Mouse (Mus musculus) G1E (cell line): ENCODE results near the gene Xpo5.

Experiments
- CTCF ChIP-seq: IDR thresholded peaks from 2 replicates; pipeline ENCODE4 v1.5.1; 2012; ENCODE audit warnings: low read depth, low read length, inconsistent platforms, mixed read lengths
- GATA1 ChIP-seq: IDR thresholded peaks from 2 replicates; pipeline ENCODE4 v1.6.1; 2012; ENCODE audit warnings: borderline replicate concordance, low read length, inconsistent platforms, mixed read lengths
- TAL1 ChIP-seq: conservative IDR thresholded peaks from 2 replicates; pipeline ENCODE4 v1.6.1; 2012; ENCODE audit warnings: low read depth, low read length, inconsistent platforms, mixed read lengths

- TF ChIP-seq CTCF (no peak), GATA1 (no peak), TAL1 (no peak)
Observed at GRCm38 (mm10) chr17:46167014-46167413, 35.6 kb upstream of the Xpo5 start.
